ENCODE assay signal across 24 mouse cellular contexts in genomic region chr4:40178584-40178983, GRCm38 (mm10). TPM values are rescaled to one million over a fixed set of nuclear protein-coding genes. Genes with fewer than 3 reads are reported as not detected.
A peak's percentile ranks its signal among the peaks of the same experiment; 100 is the strongest.
DNase-seq lines count a peak whose midpoint lies in the region; ATAC-seq and TF ChIP-seq lines count a peak whose summit lies in the region.
"Had no signal": no experiment of that assay in that cellular context is flagged by ENCODE, and none has a peak within 500 bp of the region (broad histone marks: within the 10 kb centered on the region; RNA-seq: fewer than 3 reads in every experiment).

No protein-coding gene starts in this region.

- ATAC-seq in liver, embryonic 16.5 days (ENCODE audit: low read depth) = peak; percentile 33
- ATAC-seq in G1E (ENCODE audit: extremely low read depth, insufficient number of reproducible peaks, low FRiP score, poor library complexity, severe bottlenecking) = peak; percentile 94
- ATAC-seq in megakaryocyte progenitor cell, adult 5-6 weeks (replicated peaks; ENCODE audit: poor library complexity) = peak; percentile 54
- ATAC-seq in heart, embryonic 12.5 days (ENCODE audit: insufficient number of reproducible peaks, low FRiP score) = no peak
- ATAC-seq: forebrain, embryonic 14.5 days; forebrain, embryonic 16.5 days had no signal

- 42% methylated on average over 17 of the region's 17 CpGs for WGBS in liver, embryonic 16.5 days (ENCODE audit: insufficient replicate concordance)
- 78% methylated on average over 17 of the region's 17 CpGs for WGBS in heart, embryonic 12.5 days

- no peak overlapping the region for H3K4me2 ChIP-seq in liver, embryonic 16.5 days (ENCODE audit: low read depth, low read length)
- no peak overlapping the region for H3K4me2 ChIP-seq in heart, embryonic 12.5 days
- H3K4me2 ChIP-seq: embryonic facial prominence, embryonic 13.5 days; embryonic facial prominence, embryonic 15.5 days; forebrain, embryonic 12.5 days had no signal

- no peak for TF ChIP-seq POLR2A in MEL (IDR thresholded peaks at IDR 0.05; ENCODE audit: control insufficient read depth in 1 of 2, insufficient read depth in 1 of 2, low read depth in 1 of 2, low read length in 2 of 2, poor library complexity in 1 of 2)

- H3K79me2 ChIP-seq in MEL (ENCODE audit: control insufficient read depth, insufficient read depth, low read length, poor library complexity) = no peaks in the 10 kb centered on the region

- TF ChIP-seq EP300 in MEL (IDR thresholded peaks at IDR 0.05; ENCODE audit: low read depth in 1 of 2, low read length in 2 of 2) = no peak

- no peak overlapping the region for H3K9ac ChIP-seq in liver, embryonic 16.5 days (ENCODE audit: low read depth, low read length)
- H3K9ac ChIP-seq in MEL (ENCODE audit: control insufficient read depth, low read depth, low read length, poor library complexity, severe bottlenecking) = no peak overlapping the region
- no peak overlapping the region for H3K9ac ChIP-seq in heart, embryonic 12.5 days
- H3K9ac ChIP-seq: embryonic facial prominence, embryonic 13.5 days; embryonic facial prominence, embryonic 15.5 days; forebrain, embryonic 12.5 days had no signal

- H3K4me3 ChIP-seq in liver, embryonic 16.5 days (ENCODE audit: low read depth, low read length) = no peak overlapping the region
- H3K4me3 ChIP-seq in G1E (ENCODE audit: low read depth, low read length) (peak overlapping the region; percentile 68), MEL (ENCODE audit: control insufficient read depth in 1 of 2, insufficient read depth in 1 of 2, low read depth in 2 of 2, low read length in 2 of 2) (no peak overlapping the region)
- no peak overlapping the region for H3K4me3 ChIP-seq in heart, embryonic 12.5 days
- H3K4me3 ChIP-seq: embryonic facial prominence, embryonic 13.5 days; embryonic facial prominence, embryonic 15.5 days; erythroblast, embryonic 14.5 days; forebrain, embryonic 10.5 days; forebrain, embryonic 12.5 days had no signal

- no peaks in the 10 kb centered on the region for H3K9me3 ChIP-seq in liver, embryonic 16.5 days (replicated peaks; ENCODE audit: control insufficient read depth, low read length)
- H3K9me3 ChIP-seq in G1E (replicated peaks) = no peaks in the 10 kb centered on the region
- H3K9me3 ChIP-seq in MEL (replicated peaks; ENCODE audit: insufficient read depth, low read length) = no peaks in the 10 kb centered on the region
- H3K9me3 ChIP-seq in heart, embryonic 12.5 days (replicated peaks) = no peaks in the 10 kb centered on the region
- H3K9me3 ChIP-seq: embryonic facial prominence, embryonic 13.5 days; embryonic facial prominence, embryonic 15.5 days; forebrain, embryonic 10.5 days; forebrain, embryonic 12.5 days had no signal

- DNase-seq in liver (no peak), G1E (ENCODE audit: low spot score) (peak; percentile 80), MEL (ENCODE audit: low read depth, low spot score) (peak; percentile 19)
- DNase-seq in embryo, embryonic 10.5 days (ENCODE audit: low spot score) = no peak
- no peak for DNase-seq in heart, postnatal 10 days
- DNase-seq: adrenal gland, adult 2 months; adrenal gland, postnatal 10 days; adrenal gland, postnatal 25 days; cerebellum, adult 11-12 months; cerebellum, adult 2 months; cerebellum, adult 9-10 months; cerebellum, postnatal 10 days; cerebellum, postnatal 25 days; embryo, embryonic 11 days had no signal

- TF ChIP-seq RAD21 in MEL (IDR thresholded peaks at IDR 0.05; ENCODE audit: low read depth, low read length) = no peak

- no peaks in the 10 kb centered on the region for H3K27me3 ChIP-seq in liver, embryonic 16.5 days (ENCODE audit: control insufficient read depth, insufficient read depth, low read depth, low read length)
- H3K27me3 ChIP-seq in G1E (ENCODE audit: insufficient read depth, low read length) = no peaks in the 10 kb centered on the region
- H3K27me3 ChIP-seq in MEL (ENCODE audit: control insufficient read depth in 1 of 2, insufficient read depth in 2 of 2, low read length in 2 of 2) = no peaks in the 10 kb centered on the region
- no peaks in the 10 kb centered on the region for H3K27me3 ChIP-seq in heart, embryonic 12.5 days (replicated peaks)
- H3K27me3 ChIP-seq: embryonic facial prominence, embryonic 13.5 days; embryonic facial prominence, embryonic 15.5 days; forebrain, embryonic 12.5 days had no signal

- no peaks in the 10 kb centered on the region; the same call in 1 of the 2 replicates for H3K36me3 ChIP-seq in liver, embryonic 16.5 days (ENCODE audit: control insufficient read depth, insufficient read depth)
- H3K36me3 ChIP-seq in G1E (replicated peaks) (peaks cover 91% of the 10 kb centered on the region), MEL (ENCODE audit: control insufficient read depth in 1 of 2, insufficient read depth in 2 of 2, low read length in 2 of 2) (peaks cover 0 to 4% of the 10 kb centered on the region in 2 experiments; a peak in 3 of 4 replicates)
- H3K36me3 ChIP-seq in heart, embryonic 12.5 days = peaks cover 54% of the 10 kb centered on the region

- intact Hi-C loops in heart, postnatal 10 days (cut with DNase I) = no loop called here

- H3K4me1 ChIP-seq in liver, embryonic 16.5 days (ENCODE audit: control insufficient read depth, low read depth, low read length) = no peaks in the 10 kb centered on the region; the same call in none of the 2 replicates
- peaks cover 70% of the 10 kb centered on the region for H3K4me1 ChIP-seq in G1E (ENCODE audit: insufficient read depth, low read depth, low read length)
- peaks cover 2% of the 10 kb centered on the region in 2 experiments; a peak in 2 of 4 replicates for H3K4me1 ChIP-seq in MEL (ENCODE audit: control insufficient read depth in 1 of 2, insufficient read depth in 2 of 2, low read length in 2 of 2)
- peaks cover 3% of the 10 kb centered on the region; the same call in 1 of the 2 replicates for H3K4me1 ChIP-seq in heart, embryonic 12.5 days (replicated peaks)
- H3K4me1 ChIP-seq: embryonic facial prominence, embryonic 13.5 days; embryonic facial prominence, embryonic 15.5 days; forebrain, embryonic 10.5 days; forebrain, embryonic 12.5 days had no signal

- H3K27ac ChIP-seq in liver, embryonic 16.5 days (ENCODE audit: low read length) = no peak overlapping the region
- no peak overlapping the region for H3K27ac ChIP-seq in MEL (ENCODE audit: control insufficient read depth, low read depth, low read length)
- H3K27ac ChIP-seq in heart, embryonic 12.5 days (ENCODE audit: poor library complexity, severe bottlenecking) = no peak overlapping the region
- H3K27ac ChIP-seq: embryonic facial prominence, embryonic 13.5 days; embryonic facial prominence, embryonic 15.5 days; forebrain, embryonic 10.5 days; forebrain, embryonic 12.5 days had no signal

- TF ChIP-seq CTCF in G1E (IDR thresholded peaks at IDR 0.05; ENCODE audit: low read depth, low read length) (no peak), MEL (IDR thresholded peaks at IDR 0.05 in 2 of 3, conservative IDR thresholded peaks at IDR 0.05 in 1 of 3; ENCODE audit: control insufficient read depth in 1 of 3, insufficient read depth in 1 of 3, low read depth in 2 of 3, low read length in 3 of 3, poor library complexity in 1 of 3, severe bottlenecking in 1 of 3) (no peak)

TF ChIP-seq in MEL, 35 proteins besides CTCF, POLR2A, EP300 and RAD21:
- TF ChIP-seq CHD2 (IDR thresholded peaks at IDR 0.05; ENCODE audit: low read length) = no peak
- no peak for TF ChIP-seq SIN3A (IDR thresholded peaks at IDR 0.05; ENCODE audit: low read length)
- TF ChIP-seq GATA1 (IDR thresholded peaks at IDR 0.05; ENCODE audit: low read depth, low read length) = no peak
- TF ChIP-seq MYB (IDR thresholded peaks at IDR 0.05; ENCODE audit: low read depth, low read length) = no peak
- no peak for TF ChIP-seq TAL1 (IDR thresholded peaks at IDR 0.05; ENCODE audit: low read length)
- TF ChIP-seq JUND (IDR thresholded peaks at IDR 0.05; ENCODE audit: low read depth, low read length) = no peak
- TF ChIP-seq ELF1 (IDR thresholded peaks at IDR 0.05; ENCODE audit: low read depth, low read length) = no peak

RNA-seq across cellular contexts. Expression of gene Aco1, which starts 35.7 kb away (rescaled TPM):
- 51.3 and 59.9 TPM in 2 replicates for polyA plus RNA-seq in liver, embryonic 16.5 days (2015; fragmentation: Nextera tagmentation; extraction: Ambion mirVana)
- total RNA-seq in G1E (2014; fragmentation: Nextera tagmentation) (133 and 144 TPM in 2 replicates), G1E (2017) (119 and 120 TPM in 2 replicates), MEL (2012; rRNA removed) (27.8 and 28.7 TPM in 2 replicates)
- polyA plus RNA-seq in G1E (2012) (28.4 and 34.1 TPM in 2 replicates), MEL (2012; ENCODE audit: insufficient read depth in 1 of 2, insufficient read length in 2 of 2, low read depth in 1 of 2, low replicate concordance in 2 of 2, missing spikeins in 1 of 2) (10 to 100 TPM in 1 of 2 experiments, not detected in 1; 33.6 TPM)
- total RNA-seq in megakaryocyte progenitor cell, adult 5-6 weeks (2015) = 15.4 and 19.2 TPM in 2 replicates
- 18.5 and 21.0 TPM in 2 replicates for total RNA-seq in megakaryocyte progenitor cell, adult 5-6 weeks (2017)
- 10 to 100 TPM; 43.7 to 45.9 TPM for total RNA-seq in heart, postnatal 10 days (2021)
- polyA plus RNA-seq in heart, embryonic 12.5 days (2016; fragmentation: Nextera tagmentation; extraction: Ambion mirVana) = 33.1 and 34.6 TPM in 2 replicates

Comparison
In these comparisons a context has a peak if more than half of its experiments do, and no peak if none do; other contexts are left out.
1. DNase-seq: peak in G1E (single experiment) and MEL (single experiment); none in liver (single experiment), embryo, embryonic 10.5 days (single experiment) and heart, postnatal 10 days (0 of 2).